Mouse (Mus musculus): ENCODE data around the gene Akt2. TPM values are rescaled to one million over a fixed set of nuclear protein-coding genes. Genes with fewer than 3 reads are reported as not detected.

Gene Akt2
- polyA plus RNA-seq, 1 experiment from 2014 or later = 98.9 TPM

GRCm38 (mm10) chr7:27549597-27549996, 41.8 kb upstream of the Akt2 start:
- H3K4me3 ChIP-seq (ENCODE audit: low read depth, low read length) = no peak overlapping the region
- WGBS = 72% methylated on average over 6 of the region's 6 CpGs
- no peaks in the 10 kb centered on the region for H3K9me3 ChIP-seq (ENCODE audit: low read depth, low read length)
- no peak for DNase-seq
- no peaks in the 10 kb centered on the region for H3K4me1 ChIP-seq (ENCODE audit: insufficient read depth)
- H3K9ac ChIP-seq = no peak overlapping the region
- H3K27me3 ChIP-seq (ENCODE audit: insufficient read depth, low read length) = no peaks in the 10 kb centered on the region
- no peaks in the 10 kb centered on the region for H3K36me3 ChIP-seq (ENCODE audit: insufficient read depth)
- no peak for ATAC-seq (ENCODE audit: insufficient read depth)
- H3K27ac ChIP-seq (ENCODE audit: low read depth) = no peak overlapping the region
- no peak for TF ChIP-seq CTCF (IDR thresholded peaks at IDR 0.05; ENCODE audit: low read depth)
- no peak overlapping the region for H3K4me2 ChIP-seq

GRCm38 (mm10) chr7:27552070-27552469, 39.3 kb upstream of the Akt2 start:
- no peak for TF ChIP-seq CTCF (IDR thresholded peaks at IDR 0.05; ENCODE audit: low read depth)
- no peak for ATAC-seq (ENCODE audit: insufficient read depth)
- Histone ChIP-seq H3K27me3 (ENCODE audit: insufficient read depth, low read length) (no peaks in the 10 kb centered on the region), H3K4me3 (ENCODE audit: low read depth, low read length) (peak overlapping the region; percentile 85), H3K4me2 (peak overlapping the region; percentile 85), H3K4me1 (ENCODE audit: insufficient read depth) (no peaks in the 10 kb centered on the region), H3K36me3 (ENCODE audit: insufficient read depth) (peaks cover 18% of the 10 kb centered on the region; the same call in 1 of the 2 replicates), H3K9me3 (ENCODE audit: low read depth, low read length) (no peaks in the 10 kb centered on the region), H3K27ac (ENCODE audit: low read depth) (no peak overlapping the region), H3K9ac (peak overlapping the region; percentile 51)
- DNase-seq = no peak
- WGBS = 47% methylated on average over 5 of the region's 5 CpGs

GRCm38 (mm10) chr7:27552931-27553513, 38.3 kb upstream of the Akt2 start, which contains the start of the genes Pld3 and 2310022A10Rik:
Pld3 (minus strand) TSS chr7:27553218.
2310022A10Rik (plus strand) TSS chr7:27553233.
- no peak for TF ChIP-seq CTCF (IDR thresholded peaks at IDR 0.05; ENCODE audit: low read depth)
- WGBS = under 1% methylated on average over 41 of the region's 41 CpGs
- peak within 1 kb of the TSS; percentile 85 for H3K4me2 ChIP-seq
- no peaks in the 10 kb centered on the region for H3K4me1 ChIP-seq (ENCODE audit: insufficient read depth)
- 0 out of 2 replicates have a peak within 1 kb of the TSS, but pooled peaks have one; percentile 30 for H3K27ac ChIP-seq (ENCODE audit: low read depth)
- H3K4me3 ChIP-seq (ENCODE audit: low read depth, low read length) = peak within 1 kb of the TSS; percentile 85
- H3K27me3 ChIP-seq (ENCODE audit: insufficient read depth, low read length) = no peaks in the 10 kb centered on the region
- peak; percentile 100 for ATAC-seq (ENCODE audit: insufficient read depth)
- DNase-seq = peak; percentile 95
- no peaks in the 10 kb centered on the region for H3K9me3 ChIP-seq (ENCODE audit: low read depth, low read length)
- peak within 1 kb of the TSS; percentile 72 for H3K9ac ChIP-seq
- H3K36me3 ChIP-seq (ENCODE audit: insufficient read depth) = peaks cover 18% of the 10 kb centered on the region; the same call in 1 of the 2 replicates

- ATAC-seq (ENCODE audit: insufficient read depth) (no peak), DNase-seq (no peak)
- Histone ChIP-seq H3K4me1 (ENCODE audit: insufficient read depth) (no peaks in the 10 kb centered on the region), H3K4me2 (no peak overlapping the region), H3K27ac (ENCODE audit: low read depth) (no peak overlapping the region), H3K36me3 (ENCODE audit: insufficient read depth) (peaks cover 66% of the 10 kb centered on the region), H3K4me3 (ENCODE audit: low read depth, low read length) (no peak overlapping the region), H3K9ac (no peak overlapping the region), H3K27me3 (ENCODE audit: insufficient read depth, low read length) (no peaks in the 10 kb centered on the region), H3K9me3 (ENCODE audit: low read depth, low read length) (no peaks in the 10 kb centered on the region)
- WGBS = 55% methylated on average over 8 of the region's 8 CpGs
- no peak for TF ChIP-seq CTCF (IDR thresholded peaks at IDR 0.05; ENCODE audit: low read depth)
These were observed 31.0 kb upstream of the Akt2 start for GRCm38 (mm10) chr7:27560291-27560887.

- Histone ChIP-seq H3K4me1 (ENCODE audit: insufficient read depth) (no peaks in the 10 kb centered on the region), H3K27me3 (ENCODE audit: insufficient read depth, low read length) (no peaks in the 10 kb centered on the region), H3K9me3 (ENCODE audit: low read depth, low read length) (no peaks in the 10 kb centered on the region), H3K4me2 (no peak overlapping the region), H3K4me3 (ENCODE audit: low read depth, low read length) (no peak overlapping the region), H3K36me3 (ENCODE audit: insufficient read depth) (peaks cover 65% of the 10 kb centered on the region), H3K27ac (ENCODE audit: low read depth) (no peak overlapping the region), H3K9ac (no peak overlapping the region)
- 87% methylated on average over 1 of the region's 1 CpGs for WGBS
- DNase-seq (no peak), ATAC-seq (ENCODE audit: insufficient read depth) (no peak)
- TF ChIP-seq CTCF (IDR thresholded peaks at IDR 0.05; ENCODE audit: low read depth) = no peak
These were observed 30.4 kb upstream of the Akt2 start for GRCm38 (mm10) chr7:27560978-27561377.

GRCm38 (mm10) chr7:27569580-27570224, 21.6 kb upstream of the Akt2 start:
- Histone ChIP-seq H3K4me3 (ENCODE audit: low read depth, low read length) (no peak overlapping the region), H3K9ac (no peak overlapping the region), H3K27me3 (ENCODE audit: insufficient read depth, low read length) (no peaks in the 10 kb centered on the region), H3K36me3 (ENCODE audit: insufficient read depth) (peaks cover 73% of the 10 kb centered on the region), H3K9me3 (ENCODE audit: low read depth, low read length) (no peaks in the 10 kb centered on the region), H3K4me1 (ENCODE audit: insufficient read depth) (no peaks in the 10 kb centered on the region), H3K27ac (ENCODE audit: low read depth) (no peak overlapping the region), H3K4me2 (no peak overlapping the region)
- no peak for ATAC-seq (ENCODE audit: insufficient read depth)
- WGBS = 80% methylated on average over 5 of the region's 5 CpGs
- DNase-seq = no peak
- no peak for TF ChIP-seq CTCF (IDR thresholded peaks at IDR 0.05; ENCODE audit: low read depth)

GRCm38 (mm10) chr7:27572133-27572532, 19.2 kb upstream of the Akt2 start:
- H3K27me3 ChIP-seq (ENCODE audit: insufficient read depth, low read length) = no peaks in the 10 kb centered on the region
- no peak for ATAC-seq (ENCODE audit: insufficient read depth)
- H3K27ac ChIP-seq (ENCODE audit: low read depth) = no peak overlapping the region
- no peak for DNase-seq
- no peaks in the 10 kb centered on the region for H3K9me3 ChIP-seq (ENCODE audit: low read depth, low read length)
- 97% methylated on average over 4 of the region's 4 CpGs for WGBS
- H3K4me3 ChIP-seq (ENCODE audit: low read depth, low read length) = no peak overlapping the region
- no peak for TF ChIP-seq CTCF (IDR thresholded peaks at IDR 0.05; ENCODE audit: low read depth)
- no peaks in the 10 kb centered on the region for H3K4me1 ChIP-seq (ENCODE audit: insufficient read depth)
- no peak overlapping the region for H3K9ac ChIP-seq
- H3K36me3 ChIP-seq (ENCODE audit: insufficient read depth) = peaks cover 79% of the 10 kb centered on the region
- no peak overlapping the region for H3K4me2 ChIP-seq
